Mouse (Mus musculus): ENCODE results near the gene Apol9b.
A peak's percentile ranks its signal among the peaks of the same experiment; 100 is the strongest.

Gene Apol9b

DNA sequence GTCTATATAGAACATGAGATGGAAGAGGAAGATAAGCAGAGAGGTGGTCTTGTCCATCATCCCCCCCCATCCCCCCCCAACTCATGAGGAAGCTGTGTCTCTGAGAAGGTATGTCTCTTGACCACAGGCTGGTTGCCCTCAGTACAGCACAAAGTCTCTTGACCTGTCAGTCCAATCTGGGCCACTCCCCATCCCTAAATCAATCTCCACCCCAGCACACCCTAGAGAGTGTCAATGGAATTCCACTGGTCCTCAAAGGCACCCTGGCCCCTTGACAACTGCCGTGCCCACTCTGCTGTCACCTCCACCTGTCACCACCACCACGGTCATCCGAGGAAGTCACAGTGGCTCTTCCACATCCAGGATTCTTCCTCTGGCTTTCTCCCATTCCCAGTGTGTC is 19.6 kb downstream of the Apol9b start:
- DNase-seq = no peak

DNA sequence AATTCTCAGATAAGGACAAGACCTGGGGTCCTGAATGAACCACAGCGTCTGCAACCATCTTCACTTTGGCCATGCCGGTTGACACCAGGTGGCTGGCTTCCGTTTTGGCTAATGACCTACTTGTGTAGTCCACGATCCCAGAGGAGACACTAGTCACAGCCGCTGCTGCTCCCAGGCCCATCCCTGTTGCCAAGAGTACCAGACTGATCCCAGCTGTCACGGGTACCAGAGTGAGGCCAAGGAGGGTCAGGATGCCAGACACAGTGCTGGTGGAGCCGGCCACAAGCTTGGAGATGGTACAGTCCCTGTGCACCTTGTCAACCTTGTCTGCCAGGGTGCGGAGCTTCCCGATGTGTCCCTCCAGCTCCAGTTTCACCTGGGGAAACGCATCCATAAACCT is 20.9 kb downstream of the Apol9b start:
- DNase-seq = peak; percentile 57

DNA sequence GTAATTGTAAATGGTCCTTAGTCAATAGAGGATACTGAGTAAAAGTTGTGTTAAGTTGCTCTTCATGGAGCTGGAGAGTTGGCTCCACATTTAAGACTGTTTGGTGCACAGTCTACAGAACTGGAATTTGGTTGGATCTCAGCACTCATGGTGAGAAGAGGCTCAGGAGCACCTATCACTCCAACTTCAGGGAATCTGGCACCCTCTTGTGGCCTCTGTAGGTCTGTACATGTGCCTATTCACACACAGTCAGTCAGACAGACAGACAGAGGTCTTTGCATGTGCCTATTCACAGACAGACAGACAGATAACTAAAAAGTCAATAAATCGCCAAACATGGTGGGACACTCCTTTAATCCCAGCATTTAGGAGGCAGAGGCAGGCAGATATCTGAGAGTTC is 21.6 kb downstream of the Apol9b start:
- DNase-seq = no peak

DNA sequence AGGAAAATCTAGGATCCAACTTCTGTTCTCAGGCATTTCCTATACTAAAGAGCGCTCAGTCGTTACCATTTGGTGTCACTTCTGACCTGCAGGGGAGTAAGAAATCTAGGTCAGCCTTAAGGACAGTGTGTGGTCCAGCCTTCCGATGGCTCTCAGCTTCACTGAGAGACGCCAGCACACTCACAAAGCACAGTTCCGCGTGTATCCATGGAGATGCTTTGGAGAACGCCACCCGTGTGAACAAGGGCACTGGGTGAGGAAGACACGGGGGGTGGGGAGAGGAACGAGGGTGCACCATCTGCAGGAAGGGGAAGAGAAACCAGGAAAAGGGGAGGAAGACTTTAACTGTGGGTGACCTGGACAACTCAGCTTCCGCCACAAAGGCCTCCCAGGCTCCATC is 23.6 kb downstream of the Apol9b start:
- DNase-seq = no peak

DNA sequence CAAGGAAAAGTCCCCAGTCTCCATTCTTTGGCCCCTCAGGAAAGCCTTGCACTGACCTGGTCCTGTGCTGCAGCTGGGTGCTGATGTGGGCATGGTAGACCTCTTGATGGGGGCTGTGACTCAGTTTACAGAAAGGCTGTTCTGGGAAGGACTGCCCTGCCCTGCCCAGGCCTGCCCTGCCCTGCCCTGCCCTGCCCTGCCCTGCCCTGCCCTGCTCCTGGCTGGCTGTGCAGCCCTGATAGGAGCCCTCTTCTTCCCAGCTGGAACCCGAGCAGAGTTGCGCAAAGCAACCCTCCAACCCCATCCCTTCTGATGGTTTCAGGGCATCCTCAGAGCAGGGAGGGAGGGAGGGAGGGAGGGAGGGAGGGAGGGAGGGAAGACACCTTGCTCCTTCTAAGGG is 26.3 kb downstream of the Apol9b start:
- DNase-seq = no peak

DNA sequence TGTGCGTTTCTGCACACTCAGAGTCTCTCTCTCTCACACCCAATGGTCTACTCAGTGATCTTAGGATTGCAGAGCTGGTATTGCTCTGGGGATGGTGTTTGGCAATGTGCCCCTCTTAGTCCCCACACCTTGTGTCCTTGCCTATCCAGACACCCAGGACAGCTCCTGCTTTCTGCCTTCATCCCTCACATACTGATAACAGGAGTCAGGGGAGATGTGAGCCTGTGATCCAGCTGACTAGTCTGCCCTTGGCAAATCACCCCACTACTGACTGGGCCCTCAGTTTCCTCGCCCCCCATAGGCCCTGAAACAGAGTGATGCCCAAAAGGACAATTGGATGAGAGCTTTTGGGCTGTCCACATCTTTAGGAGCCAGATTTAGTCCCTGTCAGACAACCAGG is 27.2 kb downstream of the Apol9b start:
- no peak for DNase-seq

DNA sequence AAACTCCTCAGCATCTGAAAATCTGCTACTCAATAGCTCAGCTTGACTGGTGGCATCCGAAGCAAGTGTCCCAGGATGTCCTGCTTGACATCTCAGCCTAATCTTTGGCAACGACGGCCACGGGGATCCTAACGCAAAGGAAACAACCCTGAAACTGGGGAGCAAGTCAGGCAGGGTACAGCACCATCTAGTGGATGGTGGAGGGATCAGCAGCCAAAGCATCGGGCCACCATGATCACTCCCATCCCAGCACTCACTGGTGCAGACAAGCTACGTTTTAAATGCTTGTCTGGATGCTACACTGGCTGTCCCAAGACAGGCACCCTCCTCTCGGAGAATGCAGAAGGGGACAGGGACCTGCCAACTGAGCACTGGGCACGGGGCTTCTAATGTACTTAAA is 28.0 kb downstream of the Apol9b start, which contains the start of gene Apol8:
TSS of gene Apol8 (minus strand) at position 156 of the 400 bp plus-strand sequence.
- peak; percentile 57 for DNase-seq

DNA sequence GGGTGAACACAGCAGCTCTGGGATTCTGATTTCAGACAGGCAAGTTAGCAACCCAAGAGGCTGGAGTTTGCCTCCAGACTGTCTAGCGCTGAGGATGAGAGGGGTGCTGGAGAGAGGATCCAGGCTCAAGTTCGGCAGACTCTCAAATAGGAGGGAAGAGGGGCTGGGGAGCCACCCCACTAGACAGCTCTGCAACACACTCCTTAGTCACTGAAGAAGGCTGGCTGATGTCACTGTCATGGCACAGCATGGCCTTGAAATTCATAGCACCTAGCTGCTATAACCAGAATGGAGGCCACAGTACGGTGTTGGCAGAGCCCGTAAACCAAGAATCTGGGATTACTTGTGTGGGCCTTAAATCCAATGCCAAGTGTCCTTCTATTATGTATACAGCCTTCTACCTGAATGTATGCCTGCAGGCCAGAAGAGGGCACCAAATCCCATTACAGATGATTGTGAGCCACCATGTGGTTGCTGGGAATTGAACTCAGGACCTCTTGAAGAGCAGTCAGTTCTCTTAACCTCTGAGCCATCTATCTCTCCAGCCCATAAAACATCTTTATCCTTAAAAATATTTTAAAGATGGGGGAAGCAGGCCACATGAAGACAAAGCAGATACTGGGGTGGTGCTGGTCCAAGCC is 28.9 kb downstream of the Apol9b start:
- no peak for DNase-seq

DNA sequence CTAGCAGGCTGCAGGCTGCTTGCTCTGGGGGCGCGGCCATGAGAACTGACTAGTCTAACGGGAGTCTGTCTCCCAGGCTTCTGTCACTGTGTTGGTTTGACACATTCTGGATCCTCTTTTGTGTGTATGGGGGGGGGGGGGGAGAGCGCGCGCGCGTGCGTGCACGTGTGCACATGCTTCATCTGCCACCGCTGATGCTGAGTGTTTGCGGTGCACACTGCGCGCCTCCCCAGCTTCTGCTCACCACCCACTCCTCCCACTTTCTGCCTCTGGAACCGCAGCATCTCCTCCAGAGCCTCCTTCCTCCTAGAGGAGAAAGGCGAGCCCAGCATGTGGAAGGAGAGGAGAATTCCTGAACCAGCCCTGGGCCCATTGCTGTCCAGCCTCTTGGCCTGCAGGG is 31.2 kb downstream of the Apol9b start:
- DNase-seq = no peak

DNA sequence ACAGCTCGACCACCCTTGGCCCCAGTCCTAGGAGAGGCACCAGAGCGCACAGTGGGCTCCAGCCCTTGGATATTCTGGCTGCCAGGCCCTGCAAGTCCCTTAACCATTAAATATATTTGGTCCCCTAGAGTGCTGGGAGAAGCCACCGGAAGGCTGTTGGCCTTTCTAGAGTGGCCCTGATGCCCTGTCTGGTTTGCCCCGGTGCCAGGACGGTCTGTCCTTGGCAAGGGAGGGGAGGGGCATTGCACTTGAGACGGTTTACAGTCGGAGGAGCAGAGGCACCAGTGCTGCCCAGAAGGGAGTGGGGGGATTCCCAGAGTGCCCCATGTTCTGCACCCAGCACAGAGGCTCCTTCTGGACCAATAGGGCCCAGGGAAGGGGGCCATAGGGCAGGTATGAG is 32.2 kb downstream of the Apol9b start:
- DNase-seq = no peak

DNA sequence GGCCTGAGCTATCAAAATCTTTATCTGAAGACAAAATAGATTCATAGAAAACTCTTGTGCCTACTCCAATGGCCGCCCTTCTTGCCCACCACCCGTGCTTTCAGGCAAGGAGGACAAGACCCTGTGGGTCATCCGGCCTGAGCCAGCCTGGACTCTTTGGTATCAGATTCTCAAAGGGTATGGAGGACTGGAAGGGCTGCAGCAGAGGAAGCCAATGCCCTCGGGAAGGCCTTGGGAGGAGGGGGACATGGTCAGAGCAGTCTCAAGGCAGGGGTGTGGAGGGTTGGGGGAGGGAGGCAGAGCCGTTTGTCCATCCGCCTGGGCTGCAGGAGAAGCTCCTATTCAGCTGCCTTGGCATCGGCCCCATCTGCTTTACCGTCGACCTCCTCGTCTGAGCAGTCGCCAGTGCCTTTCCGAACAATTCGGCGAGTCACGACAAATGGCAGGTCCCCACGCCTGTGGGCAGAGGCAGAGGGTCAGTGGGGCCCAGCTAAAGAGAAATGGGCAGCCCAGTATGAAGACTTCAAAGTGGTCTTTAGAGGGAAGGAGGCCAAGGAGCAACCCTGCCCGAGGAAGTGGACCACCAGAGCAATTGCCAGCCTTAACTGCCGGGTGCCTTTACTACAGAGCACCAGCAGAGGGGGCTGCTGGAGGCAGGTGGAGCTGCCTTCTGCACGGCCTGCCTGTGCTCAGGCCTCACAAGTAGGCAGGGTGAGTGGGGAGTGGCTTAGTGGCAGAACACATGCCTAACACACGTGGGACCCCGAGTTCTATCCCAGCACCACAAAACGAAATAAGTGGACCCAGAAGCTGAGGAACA is 32.9 kb downstream of the Apol9b start:
- no peak for DNase-seq

DNA sequence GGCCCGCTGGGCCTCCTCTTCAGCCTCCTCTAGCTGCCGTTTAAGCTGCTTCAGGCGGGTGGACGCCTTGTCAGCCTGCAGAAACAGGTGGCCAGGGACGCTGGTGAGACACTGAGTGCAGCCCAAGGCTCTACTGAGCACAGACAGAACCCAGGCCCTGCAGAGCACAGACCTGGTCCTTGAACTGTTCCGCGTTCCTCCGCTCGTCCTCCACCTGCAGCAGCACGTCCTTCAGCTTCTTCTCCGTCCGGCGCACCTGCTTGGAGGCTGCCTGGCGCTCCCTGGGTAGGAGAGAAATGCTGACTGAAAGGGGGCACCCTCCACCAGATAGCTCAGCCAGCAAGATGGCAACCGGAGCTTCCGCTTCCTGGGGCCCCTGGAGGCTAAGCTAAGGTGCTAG is 34.2 kb downstream of the Apol9b start:
- DNase-seq = no peak

DNA sequence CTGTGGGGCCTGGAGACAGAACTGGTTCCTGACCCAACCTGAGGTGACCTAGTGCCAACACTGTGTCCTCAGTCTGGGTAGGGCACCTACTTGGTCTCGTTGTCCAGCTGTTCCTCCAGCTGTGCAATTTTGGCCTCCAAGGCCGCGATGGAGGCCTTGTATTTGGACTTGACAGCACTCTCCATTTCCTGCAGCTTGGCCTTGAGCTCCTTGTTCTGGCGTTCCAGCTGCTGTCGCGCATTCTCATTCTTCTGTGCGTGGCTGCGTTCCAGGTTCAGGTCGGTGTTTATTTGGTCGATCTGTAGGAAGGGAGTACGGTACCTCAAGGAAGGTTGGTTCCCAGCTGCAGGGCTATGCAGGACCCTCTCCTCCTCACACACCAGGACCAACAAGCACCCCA is 34.9 kb downstream of the Apol9b start:
- DNase-seq = no peak

DNA sequence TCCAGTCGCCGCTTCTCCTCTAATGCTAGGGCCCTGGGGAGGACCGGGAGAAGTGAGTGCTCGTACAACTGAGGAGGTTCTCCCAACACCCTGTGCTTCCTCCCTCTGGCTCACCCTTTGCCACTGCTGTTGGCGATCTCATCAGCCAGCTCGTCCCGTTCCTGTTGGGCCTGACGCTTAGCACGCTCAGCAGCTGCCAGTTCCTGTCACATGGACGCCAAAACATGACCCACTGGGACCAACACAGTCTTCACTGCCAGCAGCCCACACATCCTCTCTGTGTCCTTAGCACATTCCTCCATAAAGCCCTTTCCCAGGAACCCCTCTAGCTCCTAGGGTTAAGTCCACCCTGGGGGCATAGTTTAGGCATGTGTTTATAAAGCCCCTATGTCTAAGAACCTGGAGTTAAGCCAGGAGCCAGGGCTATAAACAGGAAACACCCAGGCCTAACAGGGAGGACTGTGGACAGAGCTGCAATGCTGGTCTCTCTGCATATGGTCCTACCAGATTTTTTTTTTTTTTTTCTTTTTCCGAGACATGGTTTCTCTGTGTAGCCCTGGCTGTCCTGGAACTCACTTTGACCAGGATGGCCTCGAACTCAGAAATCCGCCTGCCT is 35.7 kb downstream of the Apol9b start:
- no peak for DNase-seq

DNA sequence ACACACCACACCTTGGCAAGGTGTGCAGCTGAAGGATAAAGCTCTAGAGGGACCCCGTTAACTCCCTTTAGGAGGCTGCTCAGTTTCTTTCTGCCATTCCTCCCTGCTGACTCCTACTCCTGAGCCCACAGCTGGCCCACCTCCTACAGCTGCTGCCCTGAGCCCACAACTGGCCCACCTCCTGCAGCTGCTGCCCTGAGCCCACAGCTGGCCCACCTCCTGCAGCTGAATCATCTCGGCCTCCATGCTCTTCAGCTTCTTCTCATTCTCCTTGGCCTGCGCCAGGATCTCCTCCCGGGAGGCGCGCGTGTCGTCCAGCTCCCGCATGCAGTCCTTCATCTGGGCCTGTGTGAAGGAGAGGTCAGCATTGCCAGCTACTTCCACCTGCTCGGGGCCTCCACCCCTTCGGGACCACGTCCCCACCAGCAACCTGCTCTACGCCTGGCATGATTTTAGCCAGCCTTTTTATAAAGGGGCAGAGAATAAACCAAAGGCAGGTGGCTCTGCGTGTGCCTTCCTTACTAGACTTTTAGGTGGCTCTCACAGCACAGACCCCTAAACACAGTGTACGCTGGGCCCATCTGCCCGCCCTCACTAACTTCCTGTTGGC is 36.8 kb downstream of the Apol9b start:
- DNase-seq = no peak

DNA sequence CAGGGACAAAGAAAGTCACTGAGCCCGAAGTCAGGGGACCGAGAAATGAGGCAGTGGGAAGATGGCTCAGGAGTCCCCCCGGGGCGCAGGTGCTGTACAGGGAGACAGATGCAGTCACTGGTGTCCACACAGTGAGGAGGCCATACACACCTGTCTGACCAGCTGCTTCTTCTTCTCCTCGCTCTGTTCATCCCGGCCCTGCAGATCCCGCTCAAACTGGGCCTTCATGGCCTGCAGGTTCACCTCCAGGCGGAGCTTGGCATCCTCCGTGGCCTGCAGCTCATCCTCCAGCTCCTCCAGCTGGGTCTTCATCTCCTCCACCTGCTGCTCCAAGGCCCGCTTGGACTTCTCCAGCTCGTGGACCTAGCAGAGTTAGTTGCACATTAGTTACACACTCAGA is 38.1 kb downstream of the Apol9b start:
- DNase-seq = no peak

DNA sequence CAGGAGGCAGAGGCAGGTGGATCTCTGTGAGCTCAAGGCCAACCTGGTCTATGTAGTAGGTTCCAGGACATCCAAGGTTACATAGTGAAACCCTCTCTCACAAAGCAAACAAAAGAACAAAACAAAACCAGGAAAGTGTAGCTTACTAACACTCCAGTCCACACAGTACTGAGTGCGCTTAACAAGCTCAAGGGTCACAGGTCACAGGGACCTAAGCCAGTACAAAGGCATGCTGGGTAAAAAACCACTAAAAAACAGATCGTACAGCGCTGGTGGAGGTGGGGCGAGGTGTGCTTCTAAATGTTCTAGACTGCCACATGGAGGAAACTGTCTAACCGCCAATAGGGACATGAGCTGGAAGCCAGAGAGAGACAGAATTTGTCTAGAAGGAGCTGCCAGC is 41.5 kb downstream of the Apol9b start:
- no peak for DNase-seq

DNA sequence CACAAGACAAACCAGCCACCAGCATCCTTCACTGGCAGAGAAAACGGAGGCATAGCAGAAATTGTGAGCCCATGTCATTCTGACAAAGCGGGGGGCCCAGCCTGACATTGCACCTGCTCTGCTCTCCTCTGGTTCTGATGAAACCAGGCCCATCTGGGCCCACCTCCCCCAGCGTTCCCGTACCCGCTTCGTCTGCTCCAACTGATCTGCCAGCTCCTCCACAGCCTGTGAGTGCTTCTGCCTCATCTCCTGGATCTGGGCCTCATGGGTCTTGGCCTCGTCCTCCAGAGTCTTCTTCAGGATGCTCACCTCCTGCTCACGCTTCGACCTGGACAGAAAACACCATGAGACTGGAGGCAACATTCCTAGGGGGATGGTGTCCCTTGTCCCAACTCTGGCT is 42.1 kb downstream of the Apol9b start:
- no peak for DNase-seq

DNA sequence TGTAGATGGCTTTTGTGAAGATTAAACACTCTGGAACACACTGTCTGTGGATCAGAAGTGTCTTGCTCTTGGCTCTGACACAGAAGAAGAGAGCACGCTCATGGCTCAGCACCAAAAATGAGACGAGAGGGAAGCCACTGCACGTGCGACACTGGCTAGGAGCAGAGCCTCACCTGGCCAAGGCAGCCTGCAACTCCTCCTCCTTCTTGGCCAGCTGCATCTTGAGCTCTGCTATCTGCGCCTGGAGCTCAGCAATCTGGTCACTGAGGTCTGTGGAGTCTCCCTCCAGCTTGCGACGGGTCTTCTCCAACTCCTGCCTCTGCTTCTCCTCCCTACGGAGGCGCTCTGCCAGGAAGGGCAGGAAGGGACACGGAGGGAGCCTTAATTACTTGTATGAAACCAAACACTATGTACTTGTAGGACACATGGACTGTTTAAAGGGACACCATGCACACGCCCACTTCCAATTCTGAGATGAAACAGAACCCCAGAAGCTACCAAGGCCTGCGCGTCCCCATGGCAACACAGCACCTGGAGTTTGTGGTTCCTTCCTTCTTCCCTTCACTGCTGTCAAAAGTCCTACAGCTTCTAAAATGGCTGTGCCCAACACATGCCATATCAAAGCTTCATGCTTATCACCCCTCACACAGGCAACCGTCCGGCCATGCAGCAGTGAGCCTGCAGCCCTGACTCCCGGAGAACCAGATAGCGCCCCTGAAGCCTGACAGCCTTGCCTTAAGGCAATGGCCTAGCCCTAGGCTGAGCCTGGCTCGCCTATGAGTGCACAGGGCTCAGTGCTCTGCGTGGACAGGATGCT is 44.5 kb downstream of the Apol9b start:
- no peak for DNase-seq

DNA sequence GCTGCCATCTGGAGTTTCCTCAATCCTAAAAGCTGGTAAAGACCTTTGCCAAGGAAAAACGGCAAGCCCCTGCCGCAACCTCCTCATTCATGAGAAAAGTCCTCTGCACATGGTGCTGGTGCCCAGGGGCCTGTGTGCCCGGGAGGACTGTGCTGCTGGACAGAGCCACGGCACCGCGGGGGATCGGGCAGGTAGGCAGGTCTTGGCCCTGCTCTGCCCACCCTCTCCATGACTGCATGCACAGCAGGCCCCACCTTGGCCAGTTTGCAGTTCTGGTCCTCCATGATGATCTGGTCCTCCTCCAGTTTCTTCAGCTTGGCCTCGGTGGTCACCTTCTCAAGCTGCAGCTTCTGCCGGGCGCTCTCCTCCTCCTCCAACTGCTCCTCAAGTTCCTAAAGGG is 45.5 kb downstream of the Apol9b start:
- DNase-seq = no peak

DNA sequence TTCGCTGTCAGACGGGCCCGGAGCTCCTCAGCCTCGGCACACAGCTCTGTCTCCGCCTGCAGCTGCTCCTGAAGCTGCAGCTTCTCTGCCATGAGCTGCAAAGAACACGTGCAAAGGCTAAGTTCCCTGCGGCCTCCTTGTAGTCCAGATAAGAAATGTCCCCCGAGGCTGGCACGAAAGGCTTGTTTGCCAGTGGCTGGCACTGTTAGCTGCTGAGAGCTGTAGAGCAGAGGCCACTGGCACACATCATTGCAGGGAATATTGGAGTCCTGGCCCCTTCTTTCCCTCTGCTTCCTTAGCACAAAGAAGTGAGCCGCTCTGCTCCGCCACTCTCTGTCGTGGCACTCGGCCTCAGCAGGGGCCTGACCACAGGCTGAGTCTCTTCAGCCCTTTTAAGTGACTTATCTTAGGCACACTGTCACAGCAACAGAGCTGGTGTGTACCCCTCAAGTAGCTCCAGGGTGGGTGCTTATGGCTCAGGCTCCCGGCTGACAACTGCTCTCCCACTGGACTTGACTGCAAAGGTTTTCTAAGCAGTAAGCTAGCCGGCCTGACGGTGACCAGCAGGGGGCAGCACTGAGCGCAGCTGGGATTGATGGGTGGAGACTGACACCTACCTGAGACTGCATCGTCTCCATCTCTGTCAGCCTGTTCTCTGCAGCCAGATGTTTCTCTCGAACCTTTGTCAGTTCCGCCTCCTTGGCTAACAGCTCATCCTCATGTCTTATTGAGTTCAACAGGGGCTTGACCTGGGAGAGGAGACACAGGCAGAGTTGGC is 46.5 kb downstream of the Apol9b start:
- DNase-seq = peak; percentile 77

DNA sequence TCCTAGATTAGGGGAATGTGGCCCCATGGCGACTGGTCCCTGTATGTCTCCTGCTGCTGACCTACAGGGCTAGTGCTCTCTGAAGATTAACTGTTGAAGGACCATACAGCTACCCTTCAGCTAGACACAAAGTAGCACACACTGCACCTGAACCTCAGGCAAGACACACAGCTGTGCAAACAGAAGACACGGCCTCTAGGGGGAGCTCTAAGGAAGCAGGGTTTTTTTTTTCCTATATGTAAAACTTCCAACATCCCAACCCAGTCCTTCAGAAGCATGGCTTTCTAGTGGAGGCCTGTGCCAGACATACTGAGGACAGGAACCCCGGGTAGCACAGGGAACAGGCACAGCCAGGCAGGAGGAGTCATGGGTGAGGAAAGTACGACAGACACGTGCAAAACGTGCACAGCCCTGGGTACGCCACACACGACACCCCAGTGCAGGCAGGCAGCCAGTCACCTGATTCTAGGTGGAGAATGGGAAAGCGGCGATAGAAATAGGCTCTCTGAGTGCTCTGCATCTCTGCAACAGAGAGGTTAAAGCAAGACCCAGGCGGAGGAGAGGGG is 53.7 kb downstream of the Apol9b start:
- DNase-seq = no peak
